ENCODE assay signal across 18 mouse cellular contexts in the genomic region with DNA sequence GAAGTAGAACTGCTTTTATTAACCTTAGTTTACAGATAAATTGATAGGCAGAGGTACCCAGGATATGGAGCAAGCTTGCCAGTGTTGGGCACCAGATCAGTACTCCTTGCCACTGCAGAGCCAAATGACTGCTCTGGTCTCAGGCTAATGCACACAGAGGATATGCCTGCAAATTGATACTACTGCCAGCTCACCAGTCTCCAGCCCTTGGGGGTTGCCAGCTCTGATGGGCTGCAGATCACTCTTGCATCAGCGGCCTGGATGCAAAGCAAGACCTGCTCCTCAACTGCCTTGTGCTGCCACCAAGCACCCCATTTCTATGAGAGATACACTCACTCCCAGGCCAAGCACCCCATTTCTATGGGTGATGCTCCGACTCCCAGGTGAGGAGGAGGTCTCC.
DNase-seq lines count a peak whose midpoint lies in the region; ATAC-seq and TF ChIP-seq lines count a peak whose summit lies in the region.
"Had no signal": no experiment of that assay in that cellular context is flagged by ENCODE, and none has a peak within 500 bp of the region (broad histone marks: within the 10 kb centered on the region; RNA-seq: fewer than 3 reads in every experiment).

No protein-coding gene starts in this region.

- no peak for ATAC-seq in heart, embryonic 13.5 days (ENCODE audit: extremely low read depth, insufficient number of reproducible peaks, low FRiP score, low TSS enrichment)
- ATAC-seq: forebrain, embryonic 13.5 days; forebrain, postnatal 0 days; hindbrain, postnatal 0 days had no signal

- WGBS in heart, adult 2 months = 75% methylated on average over 2 of the region's 2 CpGs
- 73% methylated on average over 2 of the region's 2 CpGs for WGBS in heart, embryonic 13.5 days

- H3K4me3 ChIP-seq in heart, adult 2 months = no peak overlapping the region
- no peak overlapping the region for H3K4me3 ChIP-seq in heart, embryonic 13.5 days
- H3K4me3 ChIP-seq: embryonic facial prominence, embryonic 10.5 days; forebrain, embryonic 13.5 days; hindbrain, embryonic 13.5 days had no signal

- no peak overlapping the region for H3K9ac ChIP-seq in heart, adult 2 months (ENCODE audit: low read depth, low read length)
- H3K9ac ChIP-seq in heart, embryonic 13.5 days = peak overlapping the region; percentile 48; the same call in 1 of the 2 replicates
- H3K9ac ChIP-seq: forebrain, embryonic 13.5 days; forebrain, postnatal 0 days; hindbrain, embryonic 13.5 days had no signal

- no peak for TF ChIP-seq EP300 in heart, adult 2 months (IDR thresholded peaks at IDR 0.05; ENCODE audit: insufficient read depth, low read depth, low read length)

- H3K4me1 ChIP-seq in heart, adult 2 months (ENCODE audit: control insufficient read depth, insufficient read depth, low read length) = peaks cover 5% of the 10 kb centered on the region
- peaks cover 67% of the 10 kb centered on the region for H3K4me1 ChIP-seq in heart, embryonic 13.5 days

- H3K79me2 ChIP-seq in heart, adult 2 months (replicated peaks; ENCODE audit: control insufficient read depth, insufficient read depth, low read length) = no peaks in the 10 kb centered on the region

- no peaks in the 10 kb centered on the region for H3K9me3 ChIP-seq in heart, embryonic 13.5 days
- H3K9me3 ChIP-seq: embryonic facial prominence, embryonic 10.5 days; forebrain, embryonic 13.5 days; hindbrain, embryonic 13.5 days had no signal

- TF ChIP-seq POLR2A in heart, adult 2 months (IDR thresholded peaks at IDR 0.05; ENCODE audit: insufficient read depth, low read depth, low read length) = no peak

- peak overlapping the region; percentile 78; the same call in 1 of the 2 replicates for H3K27ac ChIP-seq in heart, adult 2 months
- H3K27ac ChIP-seq in heart, embryonic 13.5 days (replicated peaks) = peak overlapping the region; percentile 94
- H3K27ac ChIP-seq: embryonic facial prominence, embryonic 10.5 days; forebrain, embryonic 13.5 days; hindbrain, embryonic 13.5 days had no signal

- H3K27me3 ChIP-seq in heart, adult 2 months (ENCODE audit: control insufficient read depth, insufficient read depth, low read length) = no peaks in the 10 kb centered on the region
- no peaks in the 10 kb centered on the region for H3K27me3 ChIP-seq in heart, embryonic 13.5 days (replicated peaks)
- H3K27me3 ChIP-seq: forebrain, embryonic 13.5 days; hindbrain, embryonic 13.5 days had no signal

- intact Hi-C loops in heart, adult 2 months (cut with DNase I) = loop anchor here (5.0 kb wide), 2 partner anchors 103 to 252 kb away; a partner anchor contains a TSS
- intact Hi-C loops in heart, postnatal 25 days (cut with DNase I) = loop anchor here (5.0 kb wide), 1 partner anchor 103 kb away; a partner anchor contains a TSS
- intact Hi-C loops in heart, postnatal 10 days (cut with DNase I) = loop anchor here (5.0 kb wide), 2 partner anchors 103 to 173 kb away; a partner anchor contains a TSS

- H3K36me3 ChIP-seq in heart, adult 2 months (ENCODE audit: control insufficient read depth, insufficient read depth, low read length) = peaks cover 4% of the 10 kb centered on the region; the same call in 1 of the 2 replicates
- peaks cover 38% of the 10 kb centered on the region for H3K36me3 ChIP-seq in heart, embryonic 13.5 days
- H3K36me3 ChIP-seq: hindbrain, embryonic 13.5 days had no signal

- no peak overlapping the region for H3K4me2 ChIP-seq in heart, embryonic 13.5 days
- H3K4me2 ChIP-seq: forebrain, embryonic 13.5 days; hindbrain, embryonic 13.5 days had no signal

- no peak for TF ChIP-seq CTCF in heart, adult 2 months (IDR thresholded peaks at IDR 0.05)

- DNase-seq in heart, adult 2 months = no peak
- DNase-seq in heart, postnatal 25 days (ENCODE audit: low spot score) = no peak
- no peak for DNase-seq in heart, postnatal 10 days
- DNase-seq in MN1 (ENCODE audit: low spot score) = peak; percentile 62
- DNase-seq in urinary bladder, adult 2 months (ENCODE audit: low spot score) = no peak
- DNase-seq: adrenal gland, adult 8-10 months; adrenal gland, postnatal 36 days; cerebellum, adult 2 months; cerebellum, postnatal 10 days; forebrain, postnatal 0 days; gastrocnemius, postnatal 36 days; kidney, adult 11 months; kidney, adult 9 months had no signal
